Mouse (Mus musculus) urinary bladder, postnatal 4 days (tissue): ENCODE measurements around the gene Slc15a2.

ENCODE experiments used
- DNase-seq, 2 experiments: peaks; one replicate each; pipeline ENCODE4 v3.0.0; 2021 to 2022; ENCODE audit warnings: low spot score in 2 of 2

The Slc15a2 gene

GRCm38 (mm10) chr16:36784594-36785313, at the start of gene Slc15a2:
Gene Slc15a2, minus strand, starts transcription at chr16:36784962.
- DNase-seq: no peak

GRCm38 (mm10) chr16:36828820-36829219, 44.1 kb upstream of the Slc15a2 start:
- no peak for DNase-seq

DNA sequence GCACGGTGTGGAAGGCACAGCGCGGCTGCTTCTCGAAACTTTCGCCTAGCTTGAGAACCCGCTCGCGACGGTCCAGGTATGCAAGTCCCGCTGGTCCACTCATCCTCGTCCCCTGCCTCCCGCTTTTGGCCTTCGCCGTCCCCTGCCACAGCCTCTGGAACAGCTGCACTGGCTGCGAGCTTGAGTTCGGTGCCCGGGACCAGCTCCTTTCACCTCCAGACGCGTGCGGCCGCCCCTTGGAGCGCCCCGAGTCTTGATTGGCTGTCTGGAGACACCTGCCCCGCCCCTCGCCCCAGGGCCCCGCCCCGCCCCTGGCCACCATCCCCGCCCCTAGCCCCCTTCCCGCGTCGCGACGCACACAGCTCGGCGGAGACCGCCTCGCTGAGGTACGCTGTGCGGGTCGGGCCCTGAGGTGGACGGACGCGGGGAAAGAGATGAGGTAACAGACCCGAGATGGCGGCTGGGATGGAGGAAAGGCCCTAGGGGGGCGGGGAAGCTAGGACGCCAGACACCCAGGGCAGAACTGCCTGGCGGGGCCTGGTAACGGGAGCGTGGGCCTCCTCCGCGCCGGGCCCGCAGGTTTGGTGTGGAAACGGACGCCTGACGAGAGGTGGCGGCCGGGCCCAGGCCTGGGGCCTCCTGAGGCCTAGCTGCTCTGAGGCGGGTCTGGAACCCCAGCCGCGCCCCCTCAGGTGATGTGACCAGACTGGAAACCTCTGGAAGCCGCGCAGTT, 43.5 kb upstream of the Slc15a2 start, which contains the start of gene Iqcb1:
TSS of gene Iqcb1 (plus strand) at position 332 of the 733 bp plus-strand sequence.
- peak; percentile 76 to 81 for DNase-seq

- no peak for DNase-seq
Measured at GRCm38 (mm10) chr16:36827611-36828053, 42.9 kb upstream of the Slc15a2 start.

DNA sequence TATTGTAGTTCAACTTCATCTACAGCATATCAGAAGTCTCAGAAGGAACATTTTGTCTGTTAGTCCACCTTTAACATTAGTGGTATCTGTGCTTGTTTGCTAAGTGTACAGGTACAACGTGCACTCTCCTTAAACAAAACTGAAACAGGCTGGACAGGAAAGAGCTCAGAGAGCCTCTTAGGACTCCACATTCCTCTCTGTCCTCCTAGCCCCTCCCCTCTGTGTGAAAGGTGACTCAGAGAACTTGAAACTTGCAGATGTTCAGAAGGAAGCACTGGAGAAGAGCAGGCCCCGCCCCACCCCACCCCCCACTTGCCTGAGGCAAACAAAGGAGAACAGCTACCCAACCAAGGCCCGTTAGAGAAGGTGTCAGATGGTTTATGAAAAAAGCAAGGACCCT, 36.7 kb upstream of the Slc15a2 start:
- DNase-seq: no peak

GRCm38 (mm10) chr16:36820747-36821146, 36.0 kb upstream of the Slc15a2 start:
- no peak for DNase-seq

DNA sequence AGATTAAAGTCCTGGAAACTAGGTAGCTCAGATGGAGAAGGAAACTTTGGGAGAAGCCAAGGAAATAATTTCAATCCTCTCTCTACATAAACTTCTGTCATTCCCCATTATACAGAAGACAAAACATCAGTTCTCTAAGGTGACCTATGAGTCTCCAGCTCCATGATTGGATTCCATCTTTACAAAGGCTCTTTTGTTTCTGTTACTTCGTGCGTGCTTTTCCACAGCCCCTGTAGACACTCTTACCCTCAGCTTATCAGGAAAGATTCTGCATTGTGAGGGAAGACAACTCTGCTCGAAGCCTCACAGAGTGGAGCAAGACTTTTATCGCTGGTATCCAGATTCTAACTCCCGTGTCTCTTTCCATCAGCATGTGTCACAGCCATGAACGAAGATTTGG, 35.3 kb upstream of the Slc15a2 start:
- DNase-seq: no peak

- peak; percentile 42 to 62 for DNase-seq
Measured at GRCm38 (mm10) chr16:36817321-36817926, 32.7 kb upstream of the Slc15a2 start.

DNA sequence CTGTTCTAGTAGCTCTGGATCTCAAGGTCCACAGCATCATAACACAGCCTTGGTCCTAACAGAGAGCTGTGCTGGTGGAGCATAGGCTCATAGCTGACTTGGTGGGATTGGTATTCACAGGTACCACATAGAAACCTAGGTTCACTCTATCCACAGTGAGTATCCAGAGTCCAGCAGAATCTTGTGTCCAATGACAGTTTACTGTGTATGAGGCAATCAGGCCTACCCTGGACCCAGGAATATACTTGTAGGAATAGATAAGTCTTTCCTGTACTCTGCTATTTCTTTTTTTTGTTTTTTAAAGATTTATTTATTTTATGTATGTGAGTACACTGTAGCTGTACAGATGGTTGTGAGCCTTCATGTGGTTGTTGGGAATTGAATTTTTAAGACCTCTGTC, 32.2 kb upstream of the Slc15a2 start:
- DNase-seq: no peak

- DNase-seq: no peak
Measured at GRCm38 (mm10) chr16:36813680-36814079, 28.9 kb upstream of the Slc15a2 start.

DNA sequence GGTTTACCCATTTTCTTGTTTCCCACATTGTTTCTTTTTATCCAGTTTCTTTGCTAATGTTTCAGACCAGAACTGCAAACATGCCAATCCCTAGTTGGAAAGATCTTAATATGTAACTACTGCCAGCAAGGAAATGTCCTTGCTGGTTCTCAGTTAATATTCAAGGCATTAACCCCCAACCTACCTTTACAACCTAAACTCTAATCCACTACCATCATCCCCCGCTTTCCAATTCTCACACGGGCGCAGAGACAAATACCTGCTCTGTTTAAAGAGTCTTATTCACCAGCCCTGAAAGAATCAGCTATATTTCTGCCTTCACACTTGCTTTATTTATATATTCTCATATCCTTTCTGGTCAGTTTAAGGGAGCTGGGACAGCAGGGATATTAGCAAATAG, 23.9 kb upstream of the Slc15a2 start:
- no peak for DNase-seq

GRCm38 (mm10) chr16:36802361-36802760, 17.6 kb upstream of the Slc15a2 start:
- DNase-seq: no peak

DNA sequence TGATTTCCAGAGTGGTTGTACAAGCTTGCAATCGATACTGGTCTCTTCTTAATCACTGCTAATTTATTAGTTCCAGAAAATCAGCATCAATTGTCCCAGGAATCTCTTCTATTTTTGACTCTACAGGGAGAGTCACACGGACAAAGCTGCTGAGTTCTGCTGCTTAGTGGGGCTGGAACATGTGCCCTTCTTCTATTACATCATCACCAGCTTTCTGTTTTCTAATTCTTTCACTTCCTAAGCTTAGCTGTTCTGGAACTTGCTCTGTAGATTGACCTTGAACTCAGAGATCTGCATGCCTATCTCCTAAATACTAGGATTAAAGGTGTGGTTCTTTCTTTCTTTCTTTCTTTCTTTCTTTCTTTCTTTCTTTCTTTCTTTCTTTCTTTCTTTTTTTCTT, 13.6 kb upstream of the Slc15a2 start:
- no peak for DNase-seq

- DNase-seq: no peak
Measured at GRCm38 (mm10) chr16:36794976-36795375, 10.2 kb upstream of the Slc15a2 start.

DNA sequence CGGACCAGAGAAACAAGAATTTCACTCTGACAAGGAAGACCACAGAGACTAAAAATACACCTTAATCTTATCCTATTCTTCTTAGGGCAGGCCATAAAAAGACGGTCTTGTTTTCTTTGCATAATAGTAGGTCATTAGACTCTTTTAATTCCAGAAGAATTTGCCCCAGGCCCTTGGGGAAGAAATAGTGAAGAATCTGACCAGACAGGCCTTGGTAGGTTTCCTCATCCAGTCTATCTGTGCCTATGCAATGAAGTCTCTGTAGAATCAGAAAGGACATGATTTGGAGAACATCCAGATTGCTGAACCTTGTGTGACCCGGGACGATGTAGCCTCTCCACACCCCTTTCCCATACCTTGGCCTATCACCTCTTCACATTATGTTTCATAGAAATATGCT, 5.4 kb upstream of the Slc15a2 start:
- no peak for DNase-seq

GRCm38 (mm10) chr16:36786466-36786865, 1.7 kb upstream of the Slc15a2 start:
- no peak for DNase-seq

GRCm38 (mm10) chr16:36784146-36784545, 616 bp downstream of the Slc15a2 start:
- no peak for DNase-seq

DNA sequence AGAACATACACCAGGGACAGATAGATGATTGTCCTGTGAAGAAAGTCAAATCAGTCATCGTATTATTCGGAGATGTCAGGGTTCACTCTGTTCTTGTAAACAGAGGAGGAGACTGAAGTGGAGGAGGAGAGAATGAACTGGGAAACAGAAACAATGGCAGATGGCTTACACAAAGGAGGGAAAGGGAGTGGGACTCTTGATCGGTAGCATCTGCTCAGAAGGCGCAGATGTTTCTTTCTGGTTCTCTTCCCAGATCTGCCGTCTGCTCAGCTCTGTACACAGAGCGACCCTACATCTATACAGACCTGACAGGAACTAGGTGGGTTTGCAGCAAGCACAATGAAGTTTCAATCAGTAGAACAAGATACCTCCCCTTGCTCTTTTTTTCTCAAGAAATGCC, 9.1 kb downstream of the Slc15a2 start:
- no peak for DNase-seq

DNA sequence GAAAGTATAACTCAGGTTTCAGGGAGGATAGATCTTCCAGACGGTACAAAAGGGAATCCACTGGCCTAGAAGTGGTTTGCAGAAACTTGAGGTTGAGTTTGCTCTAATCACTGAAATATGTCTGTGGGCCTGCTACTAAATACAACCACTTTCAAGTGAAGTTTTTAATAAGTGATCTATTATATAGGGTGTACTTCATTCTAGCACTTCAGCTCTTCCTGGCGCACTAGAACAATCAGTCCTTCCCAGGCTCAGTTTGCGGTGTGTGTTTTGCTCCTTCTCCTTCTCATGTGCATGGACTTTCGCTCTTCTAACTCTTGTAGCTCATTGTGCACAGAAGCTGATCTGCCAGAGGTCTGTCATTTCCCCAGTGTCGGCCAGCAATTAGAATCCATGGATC, 11.8 kb downstream of the Slc15a2 start:
- DNase-seq: no peak

- DNase-seq: no peak
Measured at GRCm38 (mm10) chr16:36771703-36772102, 13.1 kb downstream of the Slc15a2 start.

- DNase-seq: no peak
Measured at GRCm38 (mm10) chr16:36771244-36771643, 13.5 kb downstream of the Slc15a2 start.

GRCm38 (mm10) chr16:36770830-36771229, 13.9 kb downstream of the Slc15a2 start:
- no peak for DNase-seq
